Mouse (Mus musculus): ENCODE measurements around the gene Gm14305. TPM values are rescaled to one million over a fixed set of nuclear protein-coding genes. Genes with fewer than 3 reads are reported as not detected.
"Not testable (repeated sequence)": the region's sequence is repeated elsewhere in the genome, so short reads cannot be mapped to it uniquely, and the experiment has no call there.

Gm14305 gene
- 0.85 and 0.96 TPM in 2 replicates for polyA plus RNA-seq (2012; rRNA removed)

DNA sequence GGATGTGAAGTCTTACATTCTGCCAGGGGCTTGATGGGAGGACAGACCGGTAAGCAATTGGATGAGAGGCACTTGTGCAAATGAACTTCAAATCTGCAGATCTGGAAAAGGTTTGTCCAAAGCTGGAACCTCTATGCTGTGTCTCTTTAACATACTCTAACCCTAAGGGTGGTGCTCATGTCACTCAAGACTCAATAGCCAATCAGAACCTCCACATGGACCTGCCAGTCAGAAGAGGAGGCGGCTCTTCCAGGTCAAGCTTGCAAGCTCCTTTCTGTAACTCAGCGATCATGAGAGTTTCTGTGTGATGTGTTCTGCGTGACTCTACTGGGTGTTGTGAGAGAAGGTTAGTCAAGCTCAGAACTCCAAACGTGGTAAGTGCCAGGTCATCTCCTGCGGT is at the start of gene Gm14305:
Gm14305 (plus strand) TSS at position 278 of the 400 bp plus-strand sequence.
- H3K27me3 ChIP-seq (ENCODE audit: control insufficient read depth, insufficient read depth, low read length); DNase-seq (ENCODE audit: low read depth in 1 of 2, low spot score in 2 of 2); H3K27ac ChIP-seq (ENCODE audit: insufficient read depth, low read length); H3K4me1 ChIP-seq (ENCODE audit: control insufficient read depth, insufficient read depth, insufficient read length); H3K36me3 ChIP-seq (ENCODE audit: control insufficient read depth, insufficient read depth, low read length): not testable (repeated sequence)
- 3% methylated on average over 3 of the region's 6 CpGs for WGBS
- peak within 1 kb of the TSS; percentile 61 for H3K4me3 ChIP-seq (ENCODE audit: extremely low read depth, insufficient read depth, insufficient read length)

DNA sequence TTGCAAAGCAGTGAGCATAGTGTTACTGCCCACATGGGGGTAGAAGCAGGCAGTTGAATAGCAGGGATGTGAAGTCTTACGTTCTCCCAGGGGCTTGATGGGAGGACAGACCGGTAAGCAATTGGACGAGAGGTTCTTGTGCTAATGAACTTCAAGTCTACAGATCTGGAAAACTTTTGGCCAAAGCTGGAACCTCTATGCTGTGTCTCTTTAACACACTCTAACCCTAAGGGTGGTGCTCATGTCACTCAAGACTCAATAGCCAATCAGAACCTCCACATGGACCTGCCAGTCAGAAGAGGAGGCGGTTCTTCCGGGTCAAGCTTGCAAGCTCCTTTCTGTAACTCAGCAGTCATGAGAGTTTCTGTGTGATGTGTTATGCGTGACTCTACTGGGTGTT is 37.9 kb upstream of the Gm14305 start, which contains the start of gene Zfp973:
Zfp973 (plus strand) TSS at position 301 of the 400 bp plus-strand sequence.
- H3K4me1 ChIP-seq (ENCODE audit: control insufficient read depth, insufficient read depth, insufficient read length); DNase-seq (ENCODE audit: low read depth in 1 of 2, low spot score in 2 of 2); H3K27ac ChIP-seq (ENCODE audit: insufficient read depth, low read length); H3K36me3 ChIP-seq (ENCODE audit: control insufficient read depth, insufficient read depth, low read length); H3K27me3 ChIP-seq (ENCODE audit: control insufficient read depth, insufficient read depth, low read length); H3K4me3 ChIP-seq (ENCODE audit: extremely low read depth, insufficient read depth, insufficient read length): not testable (repeated sequence)
- WGBS = no CpG with 5 or more reads among the region's 6 CpGs

Other genes starting within 250 kb of the Gm14305 start
- 0.36 and 0.92 TPM in 2 replicates for gene Gm14434, start 221.5 kb upstream of the Gm14305 start, polyA plus RNA-seq (2012; rRNA removed)
- not detected in 2 replicates for gene Zfp967, start 187.3 kb upstream of the Gm14305 start, polyA plus RNA-seq (2012; rRNA removed)
- gene Gm14308, start 72.0 kb upstream of the Gm14305 start, polyA plus RNA-seq (2012; rRNA removed) = 1.6 TPM in 1 of 2 replicates, not detected in the other
- 0.48 and 0.56 TPM in 2 replicates for gene Zfp973, start 37.8 kb upstream of the Gm14305 start, polyA plus RNA-seq (2012; rRNA removed)
- gene Gm14295, start 90.3 kb downstream of the Gm14305 start, polyA plus RNA-seq (2012; rRNA removed) = 0.62 and 0.63 TPM in 2 replicates
- gene Gm14408, start 122.8 kb downstream of the Gm14305 start, polyA plus RNA-seq (2012; rRNA removed) = not detected in 2 replicates
- gene Gm14296, start 219.5 kb downstream of the Gm14305 start, polyA plus RNA-seq (2012; rRNA removed) = 0.16 and 0.29 TPM in 2 replicates

All from spleen, adult 2 months (tissue).